Comparison of ENCODE assay signal across 16 mouse cellular contexts in genomic region chr5:136518648-136519437, GRCm38 (mm10).
"Had no signal": no experiment of that assay in that cellular context is flagged by ENCODE, and none has a peak within 500 bp of the region (broad histone marks: within the 10 kb centered on the region; RNA-seq: fewer than 3 reads in every experiment).

No protein-coding gene starts in this region.

- H3K36me3 ChIP-seq: intestine, embryonic 15.5 days; liver, embryonic 15.5 days; midbrain, embryonic 15.5 days; neural tube, embryonic 12.5 days had no signal

- H3K9ac ChIP-seq: intestine, embryonic 15.5 days; liver, embryonic 15.5 days; midbrain, embryonic 15.5 days; neural tube, embryonic 12.5 days had no signal

- H3K4me3 ChIP-seq: intestine, embryonic 15.5 days; layer of hippocampus, adult 2 months; limb, embryonic 10.5 days; liver, embryonic 15.5 days; midbrain, embryonic 15.5 days; neural tube, embryonic 12.5 days had no signal

- ATAC-seq: intestine, embryonic 15.5 days; lung, postnatal 0 days; midbrain, embryonic 15.5 days had no signal

- H3K4me2 ChIP-seq: intestine, embryonic 15.5 days; liver, embryonic 11.5 days; liver, embryonic 15.5 days; midbrain, embryonic 11.5 days; midbrain, embryonic 15.5 days; neural tube, embryonic 12.5 days had no signal

- H3K27ac ChIP-seq: intestine, embryonic 15.5 days; layer of hippocampus, adult 2 months; limb, embryonic 10.5 days; liver, embryonic 15.5 days; midbrain, embryonic 15.5 days; neural tube, embryonic 12.5 days had no signal

- H3K27me3 ChIP-seq: intestine, embryonic 15.5 days; liver, embryonic 15.5 days; midbrain, embryonic 15.5 days; neural tube, embryonic 12.5 days had no signal

- DNase-seq: kidney, adult 18-20 months; kidney, postnatal 10 days; kidney, postnatal 4 days; lung, adult 2 months; lung, postnatal 36 days; thymus, adult 18-20 months; thymus, postnatal 14 days had no signal

- H3K9me3 ChIP-seq: intestine, embryonic 15.5 days; limb, embryonic 10.5 days; liver, embryonic 15.5 days; midbrain, embryonic 15.5 days; neural tube, embryonic 12.5 days had no signal
